Mouse (Mus musculus) heart, embryonic 14.5 days (tissue): Measurements from ENCODE around the gene Atp5b. TPM values are rescaled to one million over a fixed set of nuclear protein-coding genes. Genes with fewer than 3 reads are reported as not detected.

Source experiments
- ATAC-seq: fragments of 200-750 bp; cut with Nextera tagmentation; 2 replicates; pipeline ENCODE4 v1.8.0; 2017; ENCODE audit warnings: low read depth, moderate TSS enrichment; ENCODE audit not compliant: insufficient number of reproducible peaks, insufficient read depth, low FRiP score
- H3K27ac ChIP-seq, 2 experiments: fragments of 200-500 bp in 1 of 2; fragments of 300-500 bp in 1 of 2; sonication (generic) in 1 of 2; replicated peaks in 1 of 2; 2 replicates each; pipeline ENCODE4 v1.5.1; 2012 to 2014; ENCODE audit warnings: low read depth in 2 of 2, low read length in 2 of 2, control low read depth in 1 of 2, mild to moderate bottlenecking in 1 of 2, mixed read lengths in 1 of 2; ENCODE audit not compliant: control insufficient read depth in 1 of 2, insufficient read depth in 1 of 2
- H3K27me3 ChIP-seq: fragments of 300-500 bp; sonication (generic); 2 replicates; pipeline ENCODE4 v1.6.1; 2014; ENCODE audit warnings: mild to moderate bottlenecking, low read length, control low read depth; ENCODE audit not compliant: control insufficient read depth, insufficient read depth
- H3K36me3 ChIP-seq: fragments of 300-500 bp; sonication (generic); 2 replicates; pipeline ENCODE4 v1.6.1; 2014; ENCODE audit warnings: mild to moderate bottlenecking, control low read depth, low read length, mixed read lengths; ENCODE audit not compliant: control insufficient read depth, insufficient read depth
- H3K4me1 ChIP-seq, 2 experiments: fragments of 200-500 bp in 1 of 2; fragments of 300-500 bp in 1 of 2; sonication (generic) in 1 of 2; 2 replicates each; pipeline ENCODE4 v1.6.1; 2012 to 2014; ENCODE audit warnings: low read length in 2 of 2, control low read depth in 1 of 2, mixed read lengths in 1 of 2; ENCODE audit not compliant: control insufficient read depth in 2 of 2, insufficient read depth in 2 of 2
- H3K4me2 ChIP-seq: fragments of 300-500 bp; sonication (generic); 2 replicates; pipeline ENCODE4 v1.6.1; 2014; ENCODE audit warnings: mild to moderate bottlenecking, low read length
- H3K4me3 ChIP-seq, 2 experiments: fragments of 200-500 bp in 1 of 2; fragments of 300-500 bp in 1 of 2; sonication (generic) in 1 of 2; 2 replicates each; pipeline ENCODE4 v1.5.1; 2012 to 2014; ENCODE audit warnings: low read length in 2 of 2, mild to moderate bottlenecking in 2 of 2, control low read depth in 1 of 2, low read depth in 1 of 2, moderate library complexity in 1 of 2; ENCODE audit not compliant: control insufficient read depth in 1 of 2, insufficient read depth in 1 of 2
- H3K9ac ChIP-seq: fragments of 300-500 bp; sonication (generic); 2 replicates; pipeline ENCODE4 v1.6.1; 2014; ENCODE audit warnings: mild to moderate bottlenecking, low read length
- H3K9me3 ChIP-seq: fragments of 300-500 bp; sonication (generic); 2 replicates; pipeline ENCODE4 v1.6.1; 2016; ENCODE audit warnings: low read length, control low read depth; ENCODE audit not compliant: control insufficient read depth
- WGBS: fragments of 180-500 bp; shearing (Covaris S2); extraction: QIAGEN DNeasy Blood & Tissue Kit; methylation state at CpG from one replicate; pipeline ENCODE4 v1.1.7; 2014; 5-methylcytosine and 5-hydroxymethylcytosine counted together
- microRNA counts: library from miRNA; unstranded; fragments of <30 nt; microRNA quantifications from one replicate; lab custom pipeline; 2016
- microRNA-seq: library from miRNA; unstranded; fragments of <30 nt; microRNA quantifications from one replicate; pipeline ENCODE4, GENCODE M21; 2016
- polyA plus RNA-seq: library from polyadenylated mRNA; unstranded; fragments of >200 nt; fragmentation: Nextera tagmentation; extraction: Ambion mirVana; gene quantifications from 2 replicates; pipeline ENCODE4 v1.2.1, GENCODE M21; 2014

Gene Atp5b
- polyA plus RNA-seq, 1 experiment from 2014 or later: 6,412 TPM

- ATAC-seq: no peak
- WGBS: 73% methylated on average over 3 of the region's 3 CpGs
- Histone ChIP-seq H3K36me3 (peaks cover 91% of the 10 kb centered on the region), H3K4me3 (no peak overlapping the region), H3K4me1 (no peaks in the 10 kb centered on the region), H3K4me2 (no peak overlapping the region), H3K9me3 (no peaks in the 10 kb centered on the region), H3K27me3 (no peaks in the 10 kb centered on the region), H3K9ac (no peak overlapping the region), H3K27ac (no peak overlapping the region)
These were observed 48.2 kb downstream of the Atp5b start for GRCm38 (mm10) chr10:128131297-128131696.

- Histone ChIP-seq H3K4me1 (no peaks in the 10 kb centered on the region), H3K27me3 (no peaks in the 10 kb centered on the region), H3K9ac (no peak overlapping the region), H3K4me3 (no peak overlapping the region), H3K9me3 (no peaks in the 10 kb centered on the region), H3K36me3 (peaks cover 86% of the 10 kb centered on the region), H3K4me2 (no peak overlapping the region), H3K27ac (no peak overlapping the region)
- ATAC-seq: no peak
These were observed 48.7 kb downstream of the Atp5b start for GRCm38 (mm10) chr10:128131812-128132211.

GRCm38 (mm10) chr10:128133650-128134332 lies 50.7 kb downstream of the Atp5b start:
- 64% methylated on average over 13 of the region's 13 CpGs for WGBS
- ATAC-seq: no peak
- Histone ChIP-seq H3K27ac (no peak overlapping the region), H3K4me2 (no peak overlapping the region), H3K9me3 (no peaks in the 10 kb centered on the region), H3K4me1 (no peaks in the 10 kb centered on the region), H3K27me3 (no peaks in the 10 kb centered on the region), H3K9ac (no peak overlapping the region), H3K36me3 (peaks cover 90% of the 10 kb centered on the region), H3K4me3 (no peak overlapping the region)

GRCm38 (mm10) chr10:128135374-128135773 lies 52.3 kb downstream of the Atp5b start:
- no peak overlapping the region for H3K4me3 ChIP-seq
- peaks cover 93% of the 10 kb centered on the region for H3K36me3 ChIP-seq
- no peak overlapping the region for H3K9ac ChIP-seq
- H3K27ac ChIP-seq: no peak overlapping the region
- 87% methylated on average over 6 of the region's 6 CpGs for WGBS
- no peaks in the 10 kb centered on the region for H3K9me3 ChIP-seq
- H3K27me3 ChIP-seq: no peaks in the 10 kb centered on the region
- H3K4me2 ChIP-seq: no peak overlapping the region
- ATAC-seq: no peak
- no peaks in the 10 kb centered on the region for H3K4me1 ChIP-seq

MicroRNAs within 50 kb of the gene (microRNA counts, 519-probe panel; counts per million panel counts)
- microRNA mmu-miR-677 (lab: Ali Mortazavi, UCI): 322 counts per million, percentile 70 among the panel's probes with 10 or more counts

Small RNA genes lying within 50 kb of the gene (microRNA-seq; reads per million reads assigned to microRNA genes)
- 33.8 reads per million, percentile 37 among the genes with 10 or more reads in this experiment for gene Mir677

Other genes starting within 250 kb of the Atp5b start
- not detected in 2 replicates for gene Rdh19, start 233.3 kb upstream of the Atp5b start, polyA plus RNA-seq
- not detected in 2 replicates for gene Rdh16f2, start 216.8 kb upstream of the Atp5b start, polyA plus RNA-seq
- gene Rdh7, start 194.5 kb upstream of the Atp5b start, polyA plus RNA-seq: not detected in 2 replicates
- not detected in 2 replicates for gene Sdr9c7, start 184.8 kb upstream of the Atp5b start, polyA plus RNA-seq
- gene Hsd17b6, start 75.7 kb upstream of the Atp5b start, polyA plus RNA-seq: not detected in 2 replicates
- 44.8 and 44.9 TPM in 2 replicates for gene Prim1, start 68.1 kb upstream of the Atp5b start, polyA plus RNA-seq
- gene Naca, start 47.7 kb upstream of the Atp5b start, polyA plus RNA-seq: 540 and 614 TPM in 2 replicates
- gene Ptges3, start 24.3 kb upstream of the Atp5b start, polyA plus RNA-seq: 280 and 290 TPM in 2 replicates
- gene Baz2a, start 8.3 kb downstream of the Atp5b start, polyA plus RNA-seq: 13.3 and 17.2 TPM in 2 replicates
- 32.3 and 32.6 TPM in 2 replicates for gene Rbms2, start 97.0 kb downstream of the Atp5b start, polyA plus RNA-seq
- gene Gls2, start 111.2 kb downstream of the Atp5b start, polyA plus RNA-seq: 0.54 and 1.1 TPM in 2 replicates
- 44.2 and 47.6 TPM in 2 replicates for gene Spryd4, start 128.5 kb downstream of the Atp5b start, polyA plus RNA-seq
- not detected in 2 replicates for gene Mip, start 142.6 kb downstream of the Atp5b start, polyA plus RNA-seq
- 23.6 and 25.2 TPM in 2 replicates for gene Timeless, start 148.8 kb downstream of the Atp5b start, polyA plus RNA-seq
- 0.15 TPM in 1 of 2 replicates, not detected in the other for gene Apon, start 170.8 kb downstream of the Atp5b start, polyA plus RNA-seq
- gene Apof, start 185.4 kb downstream of the Atp5b start, polyA plus RNA-seq: not detected in 2 replicates
- gene Stat2, start 187.3 kb downstream of the Atp5b start, polyA plus RNA-seq: 10.0 and 10.9 TPM in 2 replicates
- 3.3 and 4.3 TPM in 2 replicates for gene Il23a, start 215.5 kb downstream of the Atp5b start, polyA plus RNA-seq
- 28.8 and 29.6 TPM in 2 replicates for gene Pan2, start 220.1 kb downstream of the Atp5b start, polyA plus RNA-seq
- 213 and 243 TPM in 2 replicates for gene Cnpy2, start 239.2 kb downstream of the Atp5b start, polyA plus RNA-seq